Mouse (Mus musculus): ENCODE measurements around the gene Slc13a5.

Gene Slc13a5

GRCm38 (mm10) chr11:72266960-72267560 lies at the start of gene Slc13a5:
Gene Slc13a5 (minus strand): TSS chr11:72267222.
- CTCF ChIA-PET = interaction anchor here in 2 of 4 experiments (1.0 to 2.2 kb wide), 3 partner anchors 35 to 214 kb away, joined by 3 to 11 read pairs (median 5); partner anchors contain the start of gene Xaf1 (in 1 of the 2)
- POLR2A ChIA-PET = interaction anchor here in 3 of 4 experiments (0.7 to 1.6 kb wide), 10 partner anchors 9 to 81 kb away, joined by 3 to 13 read pairs (median 4); no protein-coding TSS in a partner anchor

- ChIA-PET POLR2A (interaction anchor here in 3 of 4 experiments (0.6 to 1.6 kb wide), 8 partner anchors 9 to 46 kb away, joined by 3 to 5 read pairs (median 4); no protein-coding TSS in a partner anchor), CTCF (interaction anchor here (0.7 to 1.8 kb wide), 5 partner anchors 90 to 115 kb away, joined by 3 to 9 read pairs (median 6); no protein-coding TSS in a partner anchor)
Measured at GRCm38 (mm10) chr11:72314151-72314895, 47.3 kb upstream of the Slc13a5 start, which contains the start of gene Fbxo39. Gene Fbxo39 (plus strand): TSS chr11:72314444.

- ChIA-PET POLR2A (interaction anchor here in 3 of 4 experiments (0.6 to 1.7 kb wide), 6 partner anchors 10 to 1670 kb away, joined by 3 to 5 read pairs (median 3); partner anchors contain the start of gene Xaf1 (in 2 of the 3)), CTCF (interaction anchor here in 3 of 4 experiments (0.6 to 1.7 kb wide), 12 partner anchors 9 to 118 kb away, joined by 3 to 12 read pairs (median 4); partner anchors contain the start of genes 4933427D14Rik (in 1 of the 3), Gm43951 (in 1 of the 3) and Txndc17 (in 1 of the 3))
Measured at GRCm38 (mm10) chr11:72311355-72312001, 44.5 kb upstream of the Slc13a5 start.

GRCm38 (mm10) chr11:72310491-72310890 lies 43.5 kb upstream of the Slc13a5 start:
- POLR2A ChIA-PET = no interaction called here
- CTCF ChIA-PET = interaction anchor here in 1 of 4 experiments (1.5 kb wide), 1 partner anchor 86 kb away, joined by 4 read pairs; no protein-coding TSS in a partner anchor

GRCm38 (mm10) chr11:72308982-72309381 lies 42.0 kb upstream of the Slc13a5 start:
- ChIA-PET POLR2A (interaction anchor here in 2 of 4 experiments (1.0 to 1.1 kb wide), 2 partner anchors 8 to 21 kb away, joined by 3 to 4 read pairs; no protein-coding TSS in a partner anchor), CTCF (no interaction called here)

GRCm38 (mm10) chr11:72307461-72307860 lies 40.4 kb upstream of the Slc13a5 start:
- CTCF ChIA-PET = interaction anchor here in 1 of 4 experiments (1.2 kb wide), 1 partner anchor 35 kb away, joined by 3 read pairs; no protein-coding TSS in a partner anchor

GRCm38 (mm10) chr11:72302230-72302629 lies 35.2 kb upstream of the Slc13a5 start:
- POLR2A ChIA-PET = interaction anchor here in 3 of 4 experiments (0.5 to 6.3 kb wide), 19 partner anchors 10 to 274 kb away, joined by 3 to 43 read pairs (median 6); partner anchors contain the start of genes 4933427D14Rik (in 1 of the 3), Ggt6 (in 1 of the 3), Gm43951 (in 1 of the 3) and Smtnl2 (in 1 of the 3)
- CTCF ChIA-PET = interaction anchor here in 2 of 4 experiments (0.6 to 2.8 kb wide), 7 partner anchors 9 to 627 kb away, joined by 3 to 11 read pairs (median 5); no protein-coding TSS in a partner anchor

More at GRCm38 (mm10) chr11:72307461-72307860, 40.4 kb upstream of the Slc13a5 start:
- POLR2A ChIA-PET = interaction anchor here in 1 of 4 experiments (0.6 kb wide), 1 partner anchor 90 kb away, joined by 3 read pairs; no protein-coding TSS in a partner anchor

GRCm38 (mm10) chr11:72301334-72301733 lies 34.3 kb upstream of the Slc13a5 start, which contains the start of gene Xaf1:
Gene Xaf1 (plus strand): TSS chr11:72301629.
- POLR2A ChIA-PET = interaction anchor here in 3 of 4 experiments (0.6 to 6.3 kb wide), 26 partner anchors 8 to 110 kb away, joined by 3 to 43 read pairs (median 5); partner anchors contain the start of genes 4933427D14Rik (in 1 of the 3), Fbxo39 (in 1 of the 3), Gm43951 (in 1 of the 3) and Smtnl2 (in 1 of the 3)
- CTCF ChIA-PET = interaction anchor here in 2 of 4 experiments (0.6 to 2.8 kb wide), 10 partner anchors 35 to 626 kb away, joined by 3 to 11 read pairs (median 4); partner anchors contain the start of gene Ggt6 (in 1 of the 2)

- ChIA-PET POLR2A (interaction anchor here in 3 of 4 experiments (0.6 to 0.7 kb wide), 3 partner anchors 22 to 27 kb away, joined by 3 to 4 read pairs (median 3); no protein-coding TSS in a partner anchor), CTCF (interaction anchor here in 1 of 4 experiments (0.6 to 0.7 kb wide), 2 partner anchors 13 to 464 kb away, joined by 8 to 9 read pairs; no protein-coding TSS in a partner anchor)
Measured at GRCm38 (mm10) chr11:72293116-72293515, 26.1 kb upstream of the Slc13a5 start.

GRCm38 (mm10) chr11:72287543-72287942 lies 20.5 kb upstream of the Slc13a5 start:
- ChIA-PET CTCF (interaction anchor here in 2 of 4 experiments (0.8 to 1.7 kb wide), 6 partner anchors 22 to 66 kb away, joined by 3 to 4 read pairs (median 3); no protein-coding TSS in a partner anchor), POLR2A (interaction anchor here in 3 of 4 experiments (0.6 to 5.1 kb wide), 18 partner anchors 9 to 148 kb away, joined by 3 to 43 read pairs (median 3); partner anchors contain the start of genes Xaf1 (in 3 of the 3) and Ggt6 (in 1 of the 3))

- ChIA-PET POLR2A (interaction anchor here in 3 of 4 experiments (0.6 to 5.1 kb wide), 21 partner anchors 9 to 148 kb away, joined by 3 to 43 read pairs (median 3); partner anchors contain the start of genes Xaf1 (in 3 of the 3) and Ggt6 (in 1 of the 3)), CTCF (interaction anchor here in 2 of 4 experiments (0.8 to 1.7 kb wide), 6 partner anchors 21 to 66 kb away, joined by 3 to 4 read pairs (median 3); no protein-coding TSS in a partner anchor)
Measured at GRCm38 (mm10) chr11:72287126-72287525, 20.1 kb upstream of the Slc13a5 start.

- CTCF ChIA-PET = interaction anchor here in 2 of 4 experiments (1.0 to 1.7 kb wide), 5 partner anchors 21 to 65 kb away, joined by 3 to 4 read pairs (median 3); no protein-coding TSS in a partner anchor
- POLR2A ChIA-PET = interaction anchor here in 3 of 4 experiments (0.7 to 5.1 kb wide), 30 partner anchors 9 to 149 kb away, joined by 3 to 43 read pairs (median 3); partner anchors contain the start of genes Xaf1 (in 3 of the 3), 4933427D14Rik (in 1 of the 3), Fbxo39 (in 1 of the 3) and Ggt6 (in 1 of the 3)
Measured at GRCm38 (mm10) chr11:72286651-72287050, 19.6 kb upstream of the Slc13a5 start.

GRCm38 (mm10) chr11:72285971-72286480 lies 19.0 kb upstream of the Slc13a5 start:
- POLR2A ChIA-PET = interaction anchor here in 3 of 4 experiments (0.7 to 5.1 kb wide), 27 partner anchors 9 to 290 kb away, joined by 3 to 43 read pairs (median 4); partner anchors contain the start of genes Xaf1 (in 3 of the 3), 4933427D14Rik (in 1 of the 3), Fbxo39 (in 1 of the 3) and Ggt6 (in 1 of the 3)

GRCm38 (mm10) chr11:72284532-72285182 lies 17.6 kb upstream of the Slc13a5 start:
- POLR2A ChIA-PET = interaction anchor here in 3 of 4 experiments (0.9 to 5.1 kb wide), 9 partner anchors 11 to 125 kb away, joined by 3 to 43 read pairs (median 5); partner anchors contain the start of genes Xaf1 (in 3 of the 3) and Fbxo39 (in 1 of the 3)
- CTCF ChIA-PET = interaction anchor here in 1 of 4 experiments (1.5 kb wide), 1 partner anchor 19 kb away, joined by 5 read pairs; no protein-coding TSS in a partner anchor

More at GRCm38 (mm10) chr11:72285971-72286480, 19.0 kb upstream of the Slc13a5 start:
- CTCF ChIA-PET = interaction anchor here in 3 of 4 experiments (0.6 to 1.7 kb wide), 4 partner anchors 20 to 292 kb away, joined by 3 to 7 read pairs (median 4); no protein-coding TSS in a partner anchor
